In genomic region chr8:79680555-79680954, GRCm38 (mm10) we compare ENCODE assay signal across 8 mouse cellular contexts. TPM values are rescaled to one million over a fixed set of nuclear protein-coding genes. Genes with fewer than 3 reads are reported as not detected.
A peak's percentile ranks its signal among the peaks of the same experiment; 100 is the strongest.
DNase-seq lines count a peak whose midpoint lies in the region; TF ChIP-seq lines count a peak whose summit lies in the region.

No protein-coding gene starts in this region.

- H3K4me1 ChIP-seq in bone marrow, adult 2 months (ENCODE audit: control insufficient read depth, insufficient read depth, low read length), result no peaks in the 10 kb centered on the region; the same call in 1 of the 2 replicates
- peaks cover 16% of the 10 kb centered on the region for H3K4me1 ChIP-seq in erythroblast, embryonic 14.5 days (ENCODE audit: control insufficient read depth)
- H3K4me1 ChIP-seq in limb, embryonic 10.5 days, result peaks cover 11% of the 10 kb centered on the region
- H3K4me1 ChIP-seq in midbrain, embryonic 10.5 days, result peaks cover 10% of the 10 kb centered on the region
- H3K4me1 ChIP-seq in testis, adult 2 months (ENCODE audit: control insufficient read depth, insufficient read depth, low read length), result no peaks in the 10 kb centered on the region

- DNase-seq in heart, adult 11 months, result peak; percentile 90
- DNase-seq in heart, postnatal 25 days (ENCODE audit: low spot score), result no peak
- peak; percentile 23 to 33 for DNase-seq in heart, postnatal 14 days
- peak; percentile 40 for DNase-seq in limb, embryonic 10.5 days (ENCODE audit: low spot score)
- peak; percentile 32 for DNase-seq in midbrain, embryonic 10.5 days (ENCODE audit: low spot score)

- H3K36me3 ChIP-seq in erythroblast, embryonic 14.5 days (ENCODE audit: control insufficient read depth), result peaks cover 61% of the 10 kb centered on the region
- peaks cover 66% of the 10 kb centered on the region for H3K36me3 ChIP-seq in limb, embryonic 10.5 days
- peaks cover 58% of the 10 kb centered on the region for H3K36me3 ChIP-seq in midbrain, embryonic 10.5 days
- no peaks in the 10 kb centered on the region for H3K36me3 ChIP-seq in testis, adult 2 months (ENCODE audit: control insufficient read depth, insufficient read depth, low read length)

- TF ChIP-seq POLR2A in bone marrow, adult 2 months (IDR thresholded peaks at IDR 0.05; ENCODE audit: borderline replicate concordance, control insufficient read depth, low read depth, low read length), result no peak
- TF ChIP-seq POLR2A in testis, adult 2 months (IDR thresholded peaks at IDR 0.05; ENCODE audit: control insufficient read depth, low read depth, low read length), result no peak

- H3K27me3 ChIP-seq in erythroblast, embryonic 14.5 days (ENCODE audit: control insufficient read depth), result no peaks in the 10 kb centered on the region
- no peaks in the 10 kb centered on the region for H3K27me3 ChIP-seq in limb, embryonic 10.5 days (ENCODE audit: low read depth, poor library complexity, severe bottlenecking)
- H3K27me3 ChIP-seq in midbrain, embryonic 10.5 days (ENCODE audit: low read depth, poor library complexity, severe bottlenecking), result no peaks in the 10 kb centered on the region
- H3K27me3 ChIP-seq in testis, adult 2 months (ENCODE audit: control insufficient read depth, insufficient read depth, low read length), result no peaks in the 10 kb centered on the region

- no peaks in the 10 kb centered on the region for H3K9me3 ChIP-seq in erythroblast, embryonic 14.5 days (ENCODE audit: control insufficient read depth, low read length)
- no peaks in the 10 kb centered on the region for H3K9me3 ChIP-seq in limb, embryonic 10.5 days (replicated peaks)
- no peaks in the 10 kb centered on the region for H3K9me3 ChIP-seq in midbrain, embryonic 10.5 days (replicated peaks)

- WGBS in bone marrow, adult 2 months, result 11% methylated on average over 34 of the region's 34 CpGs
- 12% methylated on average over 34 of the region's 34 CpGs for WGBS in limb, embryonic 10.5 days
- 11% methylated on average over 34 of the region's 34 CpGs for WGBS in midbrain, embryonic 10.5 days

- no peak for TF ChIP-seq CTCF in bone marrow, adult 2 months (IDR thresholded peaks at IDR 0.05; ENCODE audit: control insufficient read depth, insufficient read depth, low read length)
- no peak for TF ChIP-seq CTCF in testis, adult 2 months (IDR thresholded peaks at IDR 0.05; ENCODE audit: control insufficient read depth, insufficient read depth, insufficient replicate concordance, low read depth, low read length)

- intact Hi-C loops in heart, postnatal 25 days (cut with DNase I), result no loop called here
- intact Hi-C loops in heart, postnatal 14 days (cut with DNase I), result no loop called here

- peak overlapping the region; percentile 70 for H3K4me3 ChIP-seq in bone marrow, adult 2 months (replicated peaks; ENCODE audit: control insufficient read depth, low read depth, low read length)
- H3K4me3 ChIP-seq in erythroblast, embryonic 14.5 days (replicated peaks), result peak overlapping the region; percentile 64
- peak overlapping the region; percentile 44 for H3K4me3 ChIP-seq in limb, embryonic 10.5 days
- H3K4me3 ChIP-seq in midbrain, embryonic 10.5 days, result peak overlapping the region; percentile 50
- peak overlapping the region; percentile 77 for H3K4me3 ChIP-seq in testis, adult 2 months (ENCODE audit: control insufficient read depth, low read depth, low read length)

- no peak overlapping the region for H3K27ac ChIP-seq in bone marrow, adult 2 months (ENCODE audit: control insufficient read depth, insufficient read depth, low read depth, low read length, poor library complexity)
- H3K27ac ChIP-seq in limb, embryonic 10.5 days, result no peak overlapping the region
- H3K27ac ChIP-seq in midbrain, embryonic 10.5 days (replicated peaks), result no peak overlapping the region
- no peak overlapping the region for H3K27ac ChIP-seq in testis, adult 2 months (ENCODE audit: control insufficient read depth, insufficient read depth, low read depth, low read length)

RNA-seq across cellular contexts. Expression of gene Abce1, which starts 31.0 kb away (rescaled TPM):
- 10 to 100 TPM; 48.6 to 48.8 TPM for total RNA-seq in heart, postnatal 25 days (2021)
- 23.4 and 44.0 TPM in 2 replicates for polyA plus RNA-seq in bone marrow, adult 2 months (2011; ENCODE audit: insufficient read depth, insufficient read length, low replicate concordance, missing spikeins)
- polyA plus RNA-seq in erythroblast, embryonic 14.5 days (2012), result 0.59 and 0.63 TPM in 2 replicates
- total RNA-seq in heart, postnatal 14 days (2021), result 10 to 100 TPM; 45.8 to 54.2 TPM
- polyA plus RNA-seq in limb, embryonic 10.5 days (2016; fragmentation: Nextera tagmentation; extraction: Ambion mirVana), result 136 and 143 TPM in 2 replicates
- polyA plus RNA-seq in midbrain, embryonic 10.5 days (2016; fragmentation: Nextera tagmentation; extraction: Ambion mirVana), result 132 and 142 TPM in 2 replicates
- 14.8 and 19.6 TPM in 2 replicates for polyA plus RNA-seq in testis, adult 2 months (2012; rRNA removed)

RNA-seq across cellular contexts. Expression of gene Anapc10, which starts 31.1 kb away (rescaled TPM):
- total RNA-seq in heart, postnatal 25 days (2021), result 1 to 10 TPM; 4.1 to 5.1 TPM
- polyA plus RNA-seq in bone marrow, adult 2 months (2011; ENCODE audit: insufficient read depth, insufficient read length, low replicate concordance, missing spikeins), result 4.4 and 9.6 TPM in 2 replicates
- polyA plus RNA-seq in erythroblast, embryonic 14.5 days (2012), result not detected in 2 replicates
- total RNA-seq in heart, postnatal 14 days (2021), result 1 to 10 TPM; 4.5 to 5.0 TPM
- polyA plus RNA-seq in limb, embryonic 10.5 days (2016; fragmentation: Nextera tagmentation; extraction: Ambion mirVana), result 38.3 and 42.5 TPM in 2 replicates
- 42.0 and 43.4 TPM in 2 replicates for polyA plus RNA-seq in midbrain, embryonic 10.5 days (2016; fragmentation: Nextera tagmentation; extraction: Ambion mirVana)
- 6.2 and 8.2 TPM in 2 replicates for polyA plus RNA-seq in testis, adult 2 months (2012; rRNA removed)

RNA-seq across cellular contexts. Expression of gene Otud4, which starts 41.1 kb away (rescaled TPM):
- 10 to 100 TPM; 39.7 to 52.2 TPM for total RNA-seq in heart, postnatal 25 days (2021)
- polyA plus RNA-seq in bone marrow, adult 2 months (2011; ENCODE audit: insufficient read depth, insufficient read length, low replicate concordance, missing spikeins), result 15.0 and 27.5 TPM in 2 replicates
- polyA plus RNA-seq in erythroblast, embryonic 14.5 days (2012), result 0.07 and 0.08 TPM in 2 replicates
- total RNA-seq in heart, postnatal 14 days (2021), result 10 to 100 TPM; 45.5 to 45.7 TPM
- 15.4 and 16.6 TPM in 2 replicates for polyA plus RNA-seq in limb, embryonic 10.5 days (2016; fragmentation: Nextera tagmentation; extraction: Ambion mirVana)
- polyA plus RNA-seq in midbrain, embryonic 10.5 days (2016; fragmentation: Nextera tagmentation; extraction: Ambion mirVana), result 15.3 and 15.4 TPM in 2 replicates
- polyA plus RNA-seq in testis, adult 2 months (2012; rRNA removed), result 84.6 and 92.0 TPM in 2 replicates

Comparison
In these comparisons a context has a peak if more than half of its experiments do, and no peak if none do; other contexts are left out.
1. RNA of gene Otud4, which starts 41.1 kb away (polyA plus RNA-seq): 84.6 to 92.0 TPM in testis, adult 2 months, 15.0 to 27.5 TPM in bone marrow, adult 2 months, 15.3 to 15.4 TPM in midbrain, embryonic 10.5 days and 15.4 to 16.6 TPM in limb, embryonic 10.5 days; 0.07 to 0.08 TPM in erythroblast, embryonic 14.5 days; every median in the first group is over 10 times any median in the second.
2. Peak in every context shown above with its lines, with median percentiles within 50 percentile points of each other: H3K4me3 ChIP-seq.